Mouse (Mus musculus) frontal cortex, adult (tissue): ENCODE data around the gene AC141477.1.

Experiments used
- ATAC-seq: cut with Nextera tagmentation; 2 replicates; pipeline ENCODE4 v1.9.2; 2017; ENCODE audit warnings: mild to moderate bottlenecking, moderate library complexity, mixed read lengths; ENCODE audit not compliant: low TSS enrichment

AC141477.1 gene

GRCm38 (mm10) chr10:76440281-76440680, at the start of gene AC141477.1:
Gene AC141477.1 (minus strand): TSS chr10:76440444.
- no peak for ATAC-seq

- ATAC-seq, result no peak
Observed at GRCm38 (mm10) chr10:76489205-76489604, 49.0 kb upstream of the AC141477.1 start.

GRCm38 (mm10) chr10:76488265-76488664, 48.0 kb upstream of the AC141477.1 start:
- no peak for ATAC-seq

GRCm38 (mm10) chr10:76486302-76486701, 46.1 kb upstream of the AC141477.1 start:
- no peak for ATAC-seq

- ATAC-seq, result no peak
Observed at GRCm38 (mm10) chr10:76481480-76481879, 41.2 kb upstream of the AC141477.1 start.

- no peak for ATAC-seq
Observed at GRCm38 (mm10) chr10:76480851-76481250, 40.6 kb upstream of the AC141477.1 start.

GRCm38 (mm10) chr10:76473759-76474158, 33.5 kb upstream of the AC141477.1 start:
- ATAC-seq, result no peak

GRCm38 (mm10) chr10:76468203-76469162, 28.2 kb upstream of the AC141477.1 start, which contains the start of the genes Mcm3ap and Ybey:
Gene Mcm3ap (plus strand): TSS chr10:76468927.
Gene Ybey (minus strand): TSS chr10:76469114.
- ATAC-seq, result peak; percentile 97

- ATAC-seq, result no peak
Observed at GRCm38 (mm10) chr10:76462721-76463120, 22.5 kb upstream of the AC141477.1 start.

- peak; percentile 86 for ATAC-seq
Observed at GRCm38 (mm10) chr10:76462312-76462711, 22.1 kb upstream of the AC141477.1 start.

- ATAC-seq, result no peak
Observed at GRCm38 (mm10) chr10:76461255-76461654, 21.0 kb upstream of the AC141477.1 start.

- peak; percentile 77 for ATAC-seq
Observed at GRCm38 (mm10) chr10:76455289-76455688, 15.0 kb upstream of the AC141477.1 start.

- no peak for ATAC-seq
Observed at GRCm38 (mm10) chr10:76448851-76449250, 8.6 kb upstream of the AC141477.1 start, which contains the start of gene 2610028H24Rik. Gene 2610028H24Rik (plus strand): TSS chr10:76449081.

- no peak for ATAC-seq
Observed at GRCm38 (mm10) chr10:76447406-76448229, 7.4 kb upstream of the AC141477.1 start.

GRCm38 (mm10) chr10:76445996-76446681, 5.9 kb upstream of the AC141477.1 start:
- no peak for ATAC-seq

- ATAC-seq, result peak; percentile 98
Observed at GRCm38 (mm10) chr10:76442178-76443088, 2.2 kb upstream of the AC141477.1 start, which contains the start of gene Pcnt. Gene Pcnt (minus strand): TSS chr10:76442786.

- no peak for ATAC-seq
Observed at GRCm38 (mm10) chr10:76439107-76439890, 945 bp downstream of the AC141477.1 start.

- ATAC-seq, result no peak
Observed at GRCm38 (mm10) chr10:76433925-76434324, 6.3 kb downstream of the AC141477.1 start.

- no peak for ATAC-seq
Observed at GRCm38 (mm10) chr10:76425674-76426073, 14.6 kb downstream of the AC141477.1 start.

GRCm38 (mm10) chr10:76416811-76417210, 23.4 kb downstream of the AC141477.1 start:
- ATAC-seq, result peak; percentile 91
